Mouse (Mus musculus) T-helper 17 cell (primary cell): Measurements from ENCODE around the gene Tbx6.

Source experiments
- in situ Hi-C, 2 experiments: fragments of 300-600 bp; cut with MboI, MseI; formaldehyde crosslinking; loops; 1 replicate in 1 of 2; 2 replicates in 1 of 2; pipeline ENCODE4 v1.15.1; 2025; ENCODE audit warnings: high pct_unique_total_duplicates in 2 of 2

Tbx6 gene

GRCm38 (mm10) chr7:126809723-126810369, 28.6 kb downstream of the Tbx6 start:
- in situ Hi-C loops, result loop anchor here in 1 of 2 experiments (10.0 kb wide), 2 partner anchors 105 to 155 kb away; no protein-coding TSS in a partner anchor

GRCm38 (mm10) chr7:126815726-126816222, 34.5 kb downstream of the Tbx6 start:
- in situ Hi-C loops, result loop anchor here in 1 of 2 experiments (10.0 kb wide), 2 partner anchors 99 to 149 kb away; no protein-coding TSS in a partner anchor

GRCm38 (mm10) chr7:126816494-126816893, 35.2 kb downstream of the Tbx6 start:
- in situ Hi-C loops, result loop anchor here in 1 of 2 experiments (10.0 kb wide), 2 partner anchors 98 to 148 kb away; no protein-coding TSS in a partner anchor

GRCm38 (mm10) chr7:126817595-126817994, 36.3 kb downstream of the Tbx6 start:
- in situ Hi-C loops, result loop anchor here in 1 of 2 experiments (10.0 kb wide), 2 partner anchors 97 to 147 kb away; no protein-coding TSS in a partner anchor

- in situ Hi-C loops, result loop anchor here in 1 of 2 experiments (10.0 kb wide), 2 partner anchors 96 to 146 kb away; no protein-coding TSS in a partner anchor
Measured at GRCm38 (mm10) chr7:126818818-126819217, 37.5 kb downstream of the Tbx6 start.

GRCm38 (mm10) chr7:126821835-126822511, 40.7 kb downstream of the Tbx6 start:
- in situ Hi-C loops, result loop anchor here in 1 of 2 experiments (10.0 kb wide), 1 partner anchor 283 kb away; no protein-coding TSS in a partner anchor

GRCm38 (mm10) chr7:126822741-126823140, 41.5 kb downstream of the Tbx6 start:
- in situ Hi-C loops, result loop anchor here in 1 of 2 experiments (10.0 kb wide), 1 partner anchor 282 kb away; no protein-coding TSS in a partner anchor

GRCm38 (mm10) chr7:126823202-126823711, 42.0 kb downstream of the Tbx6 start:
- in situ Hi-C loops, result loop anchor here in 1 of 2 experiments (10.0 kb wide), 1 partner anchor 282 kb away; no protein-coding TSS in a partner anchor

GRCm38 (mm10) chr7:126823940-126824339, 42.7 kb downstream of the Tbx6 start:
- in situ Hi-C loops, result loop anchor here in 1 of 2 experiments (10.0 kb wide), 1 partner anchor 281 kb away; no protein-coding TSS in a partner anchor

GRCm38 (mm10) chr7:126825403-126825802, 44.1 kb downstream of the Tbx6 start:
- in situ Hi-C loops, result loop anchor here in 1 of 2 experiments (10.0 kb wide), 1 partner anchor 279 kb away; no protein-coding TSS in a partner anchor

- in situ Hi-C loops, result loop anchor here in 1 of 2 experiments (10.0 kb wide), 1 partner anchor 279 kb away; no protein-coding TSS in a partner anchor
Measured at GRCm38 (mm10) chr7:126825952-126826351, 44.7 kb downstream of the Tbx6 start.

GRCm38 (mm10) chr7:126831539-126831938, 50.3 kb downstream of the Tbx6 start, which contains the start of gene 4930451I11Rik:
4930451I11Rik (minus strand) TSS chr7:126831639.
- in situ Hi-C loops, result loop anchor here in 1 of 2 experiments (5.0 kb wide), 1 partner anchor 121 kb away; the partner anchor contains the start of gene Sez6l2

GRCm38 (mm10) chr7:126832036-126832598, 50.8 kb downstream of the Tbx6 start:
- in situ Hi-C loops, result loop anchor here in 1 of 2 experiments (5.0 kb wide), 1 partner anchor 120 kb away; the partner anchor contains the start of gene Sez6l2

- in situ Hi-C loops, result loop anchor here in 1 of 2 experiments (5.0 kb wide), 1 partner anchor 119 kb away; the partner anchor contains the start of gene Sez6l2
Measured at GRCm38 (mm10) chr7:126833294-126833693, 52.0 kb downstream of the Tbx6 start.
